Mouse (Mus musculus) splenic B cell, adult 2 months (primary cell): ENCODE measurements around the gene Traf3ip3.

ENCODE experiments used
- DNase-seq: peaks from one replicate; pipeline ENCODE4 v3.0.0-alpha.2; 2011; ENCODE audit warnings: low read depth, low spot score
- H3K27me3 ChIP-seq: 2 replicates; pipeline ENCODE4 v1.6.1; 2012; ENCODE audit warnings: mild to moderate bottlenecking, low read length, moderate library complexity, mixed read lengths; ENCODE audit not compliant: control insufficient read depth, poor library complexity, insufficient read depth, severe bottlenecking
- H3K36me3 ChIP-seq: 2 replicates; pipeline ENCODE4 v1.6.1; 2012; ENCODE audit warnings: mild to moderate bottlenecking, low read length, moderate library complexity, mixed read lengths; ENCODE audit not compliant: control insufficient read depth, poor library complexity, insufficient read depth, severe bottlenecking

Gene Traf3ip3

DNA sequence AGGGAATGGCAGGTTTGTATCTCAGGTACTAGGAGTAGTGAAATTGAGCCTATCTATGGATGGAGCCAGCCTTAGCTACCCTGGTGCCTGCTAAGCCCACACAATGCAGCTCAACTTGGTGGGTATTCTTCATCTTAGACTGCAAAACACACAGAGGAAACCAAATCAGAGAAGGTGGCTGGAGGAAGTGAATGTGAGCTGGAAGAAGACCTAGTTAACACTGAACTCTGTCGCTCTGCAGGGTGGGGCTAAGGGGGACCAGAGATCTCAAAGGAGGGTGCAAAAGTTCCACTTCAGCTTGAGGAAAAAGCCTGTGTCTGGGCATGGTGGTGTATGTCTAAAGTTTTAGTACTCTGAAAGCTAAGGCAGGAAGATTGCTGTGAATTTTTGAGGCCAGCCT lies 41.9 kb downstream of the Traf3ip3 start:
- peak; percentile 28 for DNase-seq
- H3K36me3 ChIP-seq, result no peaks in the 10 kb centered on the region
- no peaks in the 10 kb centered on the region for H3K27me3 ChIP-seq

DNA sequence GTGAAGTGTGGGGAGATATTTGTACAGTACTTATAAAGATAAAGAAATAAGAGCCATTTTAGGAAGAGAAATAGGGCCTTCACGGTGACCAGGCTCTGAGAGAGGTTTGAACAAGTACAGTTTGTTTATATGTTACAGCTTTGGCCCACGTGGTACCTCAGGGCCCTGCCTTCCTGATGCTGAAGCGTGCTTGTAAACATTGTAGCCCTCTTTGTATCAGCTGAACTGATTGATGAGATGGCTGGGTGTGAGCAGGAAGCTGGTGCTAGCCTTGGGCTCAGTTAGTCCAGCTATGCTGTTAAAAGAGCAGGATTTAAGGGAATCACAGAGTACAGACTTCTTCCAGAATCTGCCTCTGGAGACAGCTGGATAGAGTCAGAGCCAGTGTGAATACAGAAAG lies 42.3 kb downstream of the Traf3ip3 start:
- Histone ChIP-seq H3K27me3 (no peaks in the 10 kb centered on the region), H3K36me3 (no peaks in the 10 kb centered on the region)
- no peak for DNase-seq

DNA sequence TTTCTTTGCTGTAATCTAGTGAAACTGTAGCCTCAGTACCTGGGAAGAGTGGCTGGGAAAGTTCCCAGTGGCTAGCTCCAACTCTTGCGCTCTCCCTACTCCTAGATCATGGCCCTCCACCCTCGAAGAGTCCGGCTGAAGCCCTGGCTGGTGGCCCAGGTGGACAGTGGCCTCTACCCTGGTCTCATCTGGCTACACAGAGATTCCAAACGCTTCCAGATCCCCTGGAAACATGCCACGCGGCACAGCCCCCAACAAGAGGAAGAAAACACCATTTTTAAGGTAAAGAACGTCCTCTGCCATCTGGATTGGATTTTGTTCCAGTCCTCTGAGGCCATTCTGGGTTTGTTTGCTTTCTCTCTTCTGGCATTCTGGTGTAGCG lies 44.4 kb downstream of the Traf3ip3 start:
- Histone ChIP-seq H3K27me3 (no peaks in the 10 kb centered on the region), H3K36me3 (no peaks in the 10 kb centered on the region)
- no peak for DNase-seq

DNA sequence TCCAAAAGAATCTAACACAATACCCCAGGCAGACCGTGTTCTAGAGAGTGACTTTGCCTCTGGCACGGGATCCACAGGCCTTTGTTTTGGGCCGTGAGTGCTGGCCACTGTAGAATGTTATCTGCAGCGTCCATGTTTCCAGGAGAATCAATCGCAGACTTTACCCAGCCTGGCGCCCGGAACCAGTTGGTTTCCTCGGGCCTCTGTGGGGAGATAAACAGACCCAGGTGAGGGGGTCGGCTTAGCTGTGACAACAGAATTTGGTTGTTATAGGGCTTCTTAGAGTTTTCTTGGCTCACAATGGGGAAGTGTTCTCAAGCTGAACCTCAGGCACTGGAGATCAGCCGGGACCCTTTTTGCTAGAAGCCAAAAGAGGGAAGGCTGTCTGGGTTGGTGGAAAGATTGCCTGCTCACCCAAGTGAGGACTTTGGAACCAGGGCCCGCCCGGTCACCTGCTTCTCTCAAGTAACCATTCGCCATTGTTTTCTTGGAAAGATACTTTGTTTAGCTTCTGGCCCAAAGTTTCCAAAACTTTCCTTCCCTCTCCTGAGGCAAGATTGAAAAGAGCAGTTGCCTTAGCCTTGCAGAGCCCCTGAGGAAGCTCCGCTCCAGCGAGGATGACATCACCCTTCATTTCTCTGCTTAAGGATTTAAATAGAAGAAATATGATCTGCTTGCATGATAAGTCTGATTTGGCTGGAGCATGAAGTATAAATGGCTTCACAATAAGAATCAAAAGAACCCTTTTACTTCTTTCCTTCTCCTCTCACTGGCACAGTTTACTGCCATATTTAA lies 45.0 kb downstream of the Traf3ip3 start:
- no peak for DNase-seq
- Histone ChIP-seq H3K27me3 (no peaks in the 10 kb centered on the region), H3K36me3 (no peaks in the 10 kb centered on the region)

DNA sequence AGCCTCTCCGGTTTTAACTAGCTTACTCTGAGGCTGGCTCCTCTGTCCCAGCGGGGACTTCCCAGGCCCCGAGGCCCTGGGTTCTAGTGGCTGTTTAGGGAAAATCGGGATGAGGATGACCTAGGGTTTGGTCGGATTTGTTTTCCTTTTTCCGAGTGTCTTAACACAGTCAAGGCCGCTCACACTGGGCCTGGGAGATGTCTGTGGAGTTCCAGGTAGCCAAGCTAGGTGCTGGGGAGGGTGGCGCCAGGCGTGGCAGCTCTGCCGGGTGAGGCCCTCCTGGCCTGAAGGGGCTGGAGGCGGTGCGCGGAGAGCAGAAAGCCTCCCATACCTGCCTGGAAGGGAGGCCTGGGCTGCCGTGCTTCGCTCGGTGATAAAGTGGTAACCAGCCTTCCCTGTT lies 47.9 kb downstream of the Traf3ip3 start:
- Histone ChIP-seq H3K36me3 (no peaks in the 10 kb centered on the region), H3K27me3 (no peaks in the 10 kb centered on the region)
- no peak for DNase-seq

DNA sequence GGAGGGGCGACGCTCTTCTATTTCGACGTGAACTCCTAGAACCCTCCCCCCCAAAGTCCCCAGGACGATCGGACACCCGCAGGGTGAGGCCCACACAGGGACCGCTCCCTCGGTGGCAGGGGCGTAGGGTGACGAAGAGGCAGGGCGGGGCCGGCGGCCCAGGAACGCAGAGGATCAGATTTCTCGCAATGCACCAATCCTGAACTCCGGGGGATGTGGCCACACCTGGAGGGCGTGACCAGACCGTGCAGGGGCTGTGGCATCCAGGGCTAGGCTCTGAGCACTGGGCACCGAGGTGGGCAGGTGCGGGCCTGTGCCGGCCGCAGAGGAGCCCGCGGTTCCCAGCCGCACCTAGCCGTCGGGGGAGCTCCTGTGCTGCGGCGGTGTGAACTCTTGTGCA lies 48.6 kb downstream of the Traf3ip3 start, which contains the start of gene Irf6:
Gene Irf6, plus strand, starts transcription at position 240 of the 400 bp plus-strand sequence.
- peak; percentile 34 for DNase-seq
- no peaks in the 10 kb centered on the region for H3K36me3 ChIP-seq
- no peaks in the 10 kb centered on the region for H3K27me3 ChIP-seq

DNA sequence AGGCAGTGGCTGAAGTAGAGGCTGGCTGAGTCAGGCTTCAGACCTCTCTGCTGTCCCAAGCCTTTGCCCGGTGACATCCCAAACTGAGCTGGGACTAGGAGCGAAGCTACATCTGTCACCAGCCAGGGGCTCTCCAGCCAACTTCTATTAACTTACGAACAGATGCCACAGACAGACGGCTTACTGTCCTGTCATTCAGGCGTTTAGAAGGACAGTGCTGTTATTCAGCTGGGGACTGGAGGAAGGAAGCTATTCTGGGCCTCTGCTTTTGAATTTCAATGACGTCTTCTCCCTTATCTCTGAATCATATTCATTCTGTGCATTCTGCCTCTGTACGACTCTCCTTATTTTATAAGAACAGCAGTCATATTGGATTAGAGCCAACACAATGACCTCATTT lies 50.4 kb downstream of the Traf3ip3 start:
- no peaks in the 10 kb centered on the region for H3K27me3 ChIP-seq
- no peaks in the 10 kb centered on the region for H3K36me3 ChIP-seq
- no peak for DNase-seq

DNA sequence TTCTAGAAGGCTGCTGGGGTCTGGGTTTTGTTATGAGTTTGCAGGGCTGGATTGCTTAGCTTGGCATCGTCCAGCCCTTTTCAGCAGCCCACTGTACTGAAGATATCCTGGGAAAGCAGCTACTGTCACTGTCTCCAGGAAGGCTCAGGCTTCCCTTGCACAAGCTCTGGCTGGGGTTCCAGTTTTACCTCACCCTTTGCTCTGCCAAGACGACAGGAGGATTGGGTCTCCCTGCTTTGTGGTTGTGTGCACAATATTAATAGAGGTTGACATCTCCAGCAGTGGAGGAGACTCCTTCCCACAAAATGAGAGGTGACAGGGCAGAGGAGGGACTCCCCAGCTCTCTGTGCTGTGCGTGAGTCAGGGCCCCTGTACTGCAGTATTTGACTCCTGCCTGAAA lies 52.3 kb downstream of the Traf3ip3 start:
- DNase-seq, result no peak
- no peaks in the 10 kb centered on the region for H3K36me3 ChIP-seq
- H3K27me3 ChIP-seq, result no peaks in the 10 kb centered on the region

DNA sequence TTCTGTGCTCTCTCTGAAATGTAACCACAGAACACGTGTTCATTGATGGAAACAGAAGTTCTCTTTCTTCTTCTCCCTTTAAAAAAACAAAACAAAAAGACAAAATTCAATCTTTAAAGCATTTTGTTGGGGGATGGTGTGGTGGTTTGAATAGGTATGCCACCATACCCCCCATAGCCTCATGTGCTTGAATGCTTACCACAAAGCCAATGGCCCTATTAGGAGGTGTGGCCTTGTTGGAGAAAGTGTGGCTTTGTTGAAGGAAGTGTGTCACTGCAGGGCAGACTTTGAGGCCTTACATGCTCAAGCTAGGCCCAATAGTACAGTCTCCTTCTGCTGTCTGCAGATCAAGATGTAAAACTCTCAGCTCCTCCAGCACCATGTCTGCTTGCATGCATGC lies 55.1 kb downstream of the Traf3ip3 start:
- H3K27me3 ChIP-seq, result no peaks in the 10 kb centered on the region
- DNase-seq, result no peak
- no peaks in the 10 kb centered on the region for H3K36me3 ChIP-seq

DNA sequence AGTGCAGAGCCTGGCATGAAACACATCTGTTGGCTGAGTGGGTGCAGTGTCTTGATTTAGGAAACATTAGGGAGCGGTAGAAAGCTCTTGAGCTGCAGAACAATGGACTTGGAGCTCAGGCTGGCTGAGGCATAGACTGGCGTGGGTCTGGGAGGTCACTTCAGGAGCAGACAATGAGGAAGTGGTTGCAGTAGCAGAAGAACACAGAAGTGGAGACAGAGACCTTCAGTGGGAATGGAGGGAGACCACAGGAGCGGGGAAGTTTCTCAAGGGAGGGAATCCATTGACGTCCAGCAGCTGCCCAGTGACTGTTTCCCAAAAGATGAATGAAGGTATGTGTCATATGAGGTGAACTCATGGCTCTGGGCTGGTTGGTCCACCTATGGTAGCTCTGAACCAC lies 56.4 kb downstream of the Traf3ip3 start:
- Histone ChIP-seq H3K27me3 (no peaks in the 10 kb centered on the region), H3K36me3 (no peaks in the 10 kb centered on the region)
- no peak for DNase-seq

DNA sequence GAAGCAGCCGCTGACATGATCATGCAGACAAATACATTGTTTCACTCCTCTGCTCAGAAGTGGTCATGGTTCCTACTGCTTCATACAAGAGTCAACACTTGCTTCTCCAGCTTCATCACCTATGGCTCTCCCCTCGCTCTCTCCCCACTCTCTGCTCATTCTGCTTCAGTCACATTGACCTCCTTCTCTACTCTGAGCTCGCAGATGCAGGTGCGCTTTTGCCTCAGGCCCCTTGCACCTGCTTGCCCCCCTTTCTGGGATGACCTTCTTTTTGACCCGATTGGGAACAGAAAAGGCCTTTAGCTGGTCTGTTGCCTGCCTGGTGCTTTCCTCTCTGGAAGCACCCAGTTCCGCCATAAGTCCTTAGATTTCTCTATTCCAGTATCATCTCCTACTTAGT lies 57.0 kb downstream of the Traf3ip3 start:
- no peak for DNase-seq
- Histone ChIP-seq H3K36me3 (no peaks in the 10 kb centered on the region), H3K27me3 (no peaks in the 10 kb centered on the region)

DNA sequence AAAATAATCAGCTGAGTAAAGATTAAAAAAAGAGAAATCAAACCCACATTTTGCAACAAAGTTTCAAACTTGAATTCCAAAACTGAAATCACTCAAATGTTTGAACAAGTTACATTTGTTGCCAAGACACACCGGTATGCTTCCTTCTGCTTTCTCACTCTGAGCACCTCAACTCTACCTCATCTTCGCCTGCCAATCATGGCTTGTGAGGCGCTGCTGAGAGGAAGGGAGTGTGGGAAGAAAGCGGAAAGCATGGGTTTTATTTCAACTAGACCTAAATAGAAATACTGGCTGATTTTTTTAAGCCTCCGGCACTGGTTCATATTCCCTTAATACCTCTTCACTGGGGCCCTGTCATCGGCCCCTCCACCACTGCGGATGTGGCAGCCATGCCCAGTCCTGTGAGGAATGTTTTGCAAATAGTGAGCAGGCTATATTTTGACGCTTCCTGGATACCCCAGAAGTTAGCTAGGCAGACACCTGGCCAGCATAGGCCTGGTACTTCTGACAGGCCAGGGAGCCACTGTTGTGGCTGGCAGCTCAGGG lies 58.9 kb downstream of the Traf3ip3 start:
- Histone ChIP-seq H3K27me3 (no peaks in the 10 kb centered on the region), H3K36me3 (no peaks in the 10 kb centered on the region)
- DNase-seq, result no peak

DNA sequence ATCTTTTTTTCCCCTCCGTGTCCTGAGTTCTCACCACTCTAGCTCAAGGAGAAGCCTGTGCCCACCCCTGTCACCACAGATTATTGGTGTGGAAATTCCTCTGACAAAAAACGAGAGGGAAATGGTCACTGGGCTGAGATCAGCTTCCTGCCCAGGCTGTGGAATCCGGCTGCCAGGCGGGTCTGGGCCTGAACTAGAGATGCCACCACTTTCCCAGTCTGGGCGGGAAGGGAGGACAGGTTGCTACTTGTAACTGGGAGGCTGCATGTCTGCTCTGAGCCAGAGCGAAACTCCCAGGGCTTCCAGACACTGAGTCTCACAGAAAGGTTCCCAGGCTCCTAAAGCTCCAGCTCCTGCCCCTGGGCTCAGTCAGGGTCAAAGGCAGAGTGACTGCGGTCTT lies 60.4 kb downstream of the Traf3ip3 start:
- no peaks in the 10 kb centered on the region for H3K36me3 ChIP-seq
- no peak for DNase-seq
- H3K27me3 ChIP-seq, result no peaks in the 10 kb centered on the region

DNA sequence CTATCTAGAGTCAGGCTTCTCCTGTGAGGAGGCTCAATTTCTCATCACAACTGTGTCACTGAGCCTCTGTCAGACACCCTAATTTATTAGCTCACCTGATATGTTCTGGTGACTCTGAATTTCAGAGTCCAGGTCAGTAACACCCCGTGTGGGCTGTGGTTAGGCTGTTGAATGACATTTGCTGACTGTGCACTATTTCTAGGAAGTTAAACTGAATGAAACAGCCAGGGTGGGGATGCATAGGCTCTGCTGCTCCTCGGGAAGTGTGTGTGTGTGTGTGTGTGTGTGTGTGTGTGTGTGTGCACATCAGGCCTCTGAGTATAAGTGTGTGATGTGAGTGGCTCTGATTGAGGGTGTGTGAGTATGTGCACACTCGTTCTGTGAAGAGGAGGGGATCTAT lies 62.8 kb downstream of the Traf3ip3 start:
- DNase-seq, result no peak
- no peaks in the 10 kb centered on the region for H3K36me3 ChIP-seq
- H3K27me3 ChIP-seq, result no peaks in the 10 kb centered on the region

DNA sequence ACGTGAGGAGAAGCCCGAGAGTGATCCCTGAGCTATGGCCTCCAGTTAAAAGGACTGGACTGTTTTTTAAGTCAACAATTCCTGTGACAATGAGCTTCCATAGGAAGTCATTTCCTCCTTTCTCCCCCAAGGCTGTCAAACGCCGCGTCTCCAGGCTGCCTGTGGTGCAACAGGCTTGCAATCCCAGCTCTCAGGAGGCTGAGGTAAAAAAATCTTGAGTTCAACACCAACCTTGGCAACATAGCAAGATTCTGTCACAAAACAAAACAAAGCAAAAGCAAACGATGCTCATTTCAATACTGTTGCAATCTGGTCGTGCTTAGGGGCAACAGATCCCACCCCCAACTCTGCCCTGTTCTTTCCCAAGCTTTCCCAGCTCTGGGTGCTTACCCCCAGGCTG lies 63.4 kb downstream of the Traf3ip3 start:
- Histone ChIP-seq H3K27me3 (no peaks in the 10 kb centered on the region), H3K36me3 (no peaks in the 10 kb centered on the region)
- DNase-seq, result no peak

DNA sequence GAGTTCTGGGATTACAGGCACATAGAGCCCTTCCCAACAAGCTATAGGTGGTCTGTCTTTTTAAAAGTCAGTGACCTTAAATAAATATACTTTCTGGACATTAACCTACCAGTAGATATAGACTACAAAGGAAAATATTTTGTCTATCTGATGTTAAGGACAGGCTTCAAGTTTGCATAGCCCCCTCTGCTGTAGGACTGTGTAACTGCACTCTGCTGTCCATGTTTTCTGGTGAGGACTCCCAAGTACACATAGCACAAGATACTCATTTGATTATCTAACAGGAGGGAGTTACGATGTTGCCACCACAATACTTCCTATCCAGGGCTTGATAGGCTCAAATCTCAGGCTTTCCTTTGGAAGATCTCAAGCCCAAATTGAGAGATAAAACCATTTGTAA lies 67.8 kb downstream of the Traf3ip3 start:
- peak; percentile 24 for DNase-seq
- no peaks in the 10 kb centered on the region for H3K36me3 ChIP-seq
- H3K27me3 ChIP-seq, result no peaks in the 10 kb centered on the region
